ENCODE assay signal across 25 mouse cellular contexts in genomic region chr2:67446772-67447171, GRCm38 (mm10). TPM values are rescaled to one million over a fixed set of nuclear protein-coding genes. Genes with fewer than 3 reads are reported as not detected.
DNase-seq lines count a peak whose midpoint lies in the region; ATAC-seq lines count a peak whose summit lies in the region.
"Had no signal": no experiment of that assay in that cellular context is flagged by ENCODE, and none has a peak within 500 bp of the region (broad histone marks: within the 10 kb centered on the region; RNA-seq: fewer than 3 reads in every experiment).

No protein-coding gene starts in this region.

- H3K36me3 ChIP-seq in heart, embryonic 10.5 days, result no peaks in the 10 kb centered on the region
- H3K36me3 ChIP-seq: hindbrain, embryonic 13.5 days; limb, embryonic 12.5 days; liver, embryonic 15.5 days; neural tube, embryonic 15.5 days; stomach, embryonic 15.5 days had no signal

- 75% methylated on average over 1 of the region's 1 CpGs for WGBS in heart, embryonic 10.5 days

- DNase-seq in frontal cortex, postnatal 14 days (ENCODE audit: low spot score in 2 of 2), result no peak
- DNase-seq in heart, adult 9 months (ENCODE audit: low spot score in 2 of 2), result peak; percentile 9 to 12
- no peak for DNase-seq in heart, embryonic 10.5 days (ENCODE audit: low spot score)
- DNase-seq in ES-CJ7 (ENCODE audit: low read depth, low spot score), result peak; percentile 4
- DNase-seq in skeletal muscle tissue, adult 2 months (ENCODE audit: low read depth, low spot score), result peak; percentile 45
- no peak for DNase-seq in cerebellum, postnatal 4 days (ENCODE audit: low spot score in 2 of 2)
- DNase-seq: kidney, postnatal 14 days; lung, embryonic 14.5 days; lung, postnatal 14 days; retina, postnatal 1 day; thymus, postnatal 25 days had no signal

- no peak overlapping the region for H3K27ac ChIP-seq in heart, embryonic 10.5 days
- H3K27ac ChIP-seq: hindbrain, embryonic 13.5 days; limb, embryonic 12.5 days; liver, embryonic 15.5 days; neural tube, embryonic 15.5 days; stomach, embryonic 15.5 days had no signal

- H3K4me3 ChIP-seq in heart, embryonic 10.5 days, result no peak overlapping the region
- H3K4me3 ChIP-seq: hindbrain, embryonic 13.5 days; limb, embryonic 12.5 days; liver, embryonic 15.5 days; neural tube, embryonic 15.5 days; stomach, embryonic 15.5 days had no signal

- no peaks in the 10 kb centered on the region for H3K27me3 ChIP-seq in heart, embryonic 10.5 days (ENCODE audit: insufficient read depth, poor library complexity, severe bottlenecking)
- H3K27me3 ChIP-seq: hindbrain, embryonic 13.5 days; limb, embryonic 12.5 days; liver, embryonic 15.5 days; neural tube, embryonic 15.5 days; stomach, embryonic 15.5 days had no signal

- H3K9me3 ChIP-seq in heart, embryonic 10.5 days, result no peaks in the 10 kb centered on the region
- H3K9me3 ChIP-seq: hindbrain, embryonic 13.5 days; limb, embryonic 12.5 days; liver, embryonic 15.5 days; neural tube, embryonic 15.5 days; stomach, embryonic 15.5 days had no signal

- H3K4me1 ChIP-seq in heart, embryonic 10.5 days, result no peaks in the 10 kb centered on the region
- H3K4me1 ChIP-seq: hindbrain, embryonic 13.5 days; limb, embryonic 12.5 days; liver, embryonic 15.5 days; neural tube, embryonic 15.5 days; stomach, embryonic 15.5 days had no signal

- peak; percentile 74; the same call in 1 of the 2 replicates for ATAC-seq in frontal cortex, adult (ENCODE audit: low TSS enrichment)
- ATAC-seq: forebrain, embryonic 14.5 days; intestine, postnatal 0 days; Patski had no signal

RNA-seq across cellular contexts. Expression of gene Xirp2, which starts 1.0 kb away (rescaled TPM):
- 0.01 and 0.02 TPM in 2 replicates for polyA plus RNA-seq in heart, embryonic 10.5 days (2016; fragmentation: Nextera tagmentation; extraction: Ambion mirVana)
- polyA plus RNA-seq: brain, embryonic 14.5 days; embryonic facial prominence, embryonic 11.5 days; forebrain, embryonic 14.5 days; hindbrain, embryonic 13.5 days; intestine, postnatal 0 days; limb, embryonic 12.5 days; liver, adult 2 months; lung, embryonic 14.5 days; midbrain, embryonic 14.5 days; Patski; stomach, embryonic 15.5 days had no signal

RNA-seq across cellular contexts. Expression of gene Gm26727, which starts 13.8 kb away (rescaled TPM):
- not detected in 2 replicates for polyA plus RNA-seq in heart, embryonic 10.5 days (2016; fragmentation: Nextera tagmentation; extraction: Ambion mirVana)
- polyA plus RNA-seq: brain, embryonic 14.5 days; embryonic facial prominence, embryonic 11.5 days; forebrain, embryonic 14.5 days; frontal cortex, adult 2 months; hindbrain, embryonic 13.5 days; intestine, postnatal 0 days; limb, embryonic 12.5 days; liver, adult 2 months; liver, embryonic 15.5 days; lung, embryonic 14.5 days; midbrain, embryonic 14.5 days; neural tube, embryonic 15.5 days; Patski; stomach, embryonic 15.5 days had no signal

RNA-seq across cellular contexts. Expression of gene Gm21830, which starts 33.2 kb away (rescaled TPM):
- not detected in 2 replicates for polyA plus RNA-seq in heart, embryonic 10.5 days (2016; fragmentation: Nextera tagmentation; extraction: Ambion mirVana)
- polyA plus RNA-seq: brain, embryonic 14.5 days; embryonic facial prominence, embryonic 11.5 days; forebrain, embryonic 14.5 days; frontal cortex, adult 2 months; hindbrain, embryonic 13.5 days; intestine, postnatal 0 days; limb, embryonic 12.5 days; liver, adult 2 months; liver, embryonic 15.5 days; lung, embryonic 14.5 days; midbrain, embryonic 14.5 days; neural tube, embryonic 15.5 days; Patski; stomach, embryonic 15.5 days had no signal

Comparison
In these comparisons a context has a peak if more than half of its experiments do, and no peak if none do; other contexts are left out.
1. DNase-seq: peak in heart, adult 9 months (2 of 2), ES-CJ7 (single experiment) and skeletal muscle tissue, adult 2 months (single experiment); none in frontal cortex, postnatal 14 days (0 of 2), heart, embryonic 10.5 days (single experiment) and cerebellum, postnatal 4 days (0 of 2).